Mouse (Mus musculus): ENCODE measurements at regions not wholly inside any gene's neighbourhood (a gene's known extent, or its start where the extent isn't known, plus 50 kb on each side); places are given as distances from the start of the nearest gene placed in this dataset.

GRCm38 (mm10) chr4:81508776-81509175 is 66.2 kb upstream of the Mpdz start:
- no peak for TF ChIP-seq GATA1 (IDR thresholded peaks at IDR 0.05; ENCODE audit: borderline replicate concordance, low read length)
- no peak for TF ChIP-seq FLI1 (IDR thresholded peaks at IDR 0.05; ENCODE audit: low read length)
